Mouse (Mus musculus): Measurements from ENCODE around the gene Pfn1.

The Pfn1 gene

GRCm38 (mm10) chr11:70654198-70654922 is at the start of gene Pfn1:
TSS of gene Pfn1 (minus strand) at chr11:70654644.
- DNase-seq (ENCODE audit: low read depth) = peak; percentile 94

GRCm38 (mm10) chr11:70702781-70703180 is 48.3 kb upstream of the Pfn1 start:
- no peak for DNase-seq (ENCODE audit: low read depth)

GRCm38 (mm10) chr11:70701984-70702733 is 47.7 kb upstream of the Pfn1 start:
- DNase-seq (ENCODE audit: low read depth) = no peak

GRCm38 (mm10) chr11:70701221-70701955 is 46.9 kb upstream of the Pfn1 start:
- no peak for DNase-seq (ENCODE audit: low read depth)

- peak; percentile 24 for DNase-seq (ENCODE audit: low read depth)
These were observed 46.2 kb upstream of the Pfn1 start for GRCm38 (mm10) chr11:70700613-70701012.

GRCm38 (mm10) chr11:70699722-70700556 is 45.5 kb upstream of the Pfn1 start, which contains the start of the genes Inca1 and Kif1c:
TSS of gene Inca1 (minus strand) at chr11:70700155.
TSS of gene Kif1c (plus strand) at chr11:70700548.
- peak; percentile 90 for DNase-seq (ENCODE audit: low read depth)

- DNase-seq (ENCODE audit: low read depth) = no peak
These were observed 44.6 kb upstream of the Pfn1 start for GRCm38 (mm10) chr11:70699051-70699450.

- DNase-seq (ENCODE audit: low read depth) = peak; percentile 49
These were observed 42.9 kb upstream of the Pfn1 start for GRCm38 (mm10) chr11:70697376-70697775.

GRCm38 (mm10) chr11:70693504-70693903 is 39.1 kb upstream of the Pfn1 start:
- DNase-seq (ENCODE audit: low read depth) = no peak

GRCm38 (mm10) chr11:70689578-70689977 is 35.1 kb upstream of the Pfn1 start:
- no peak for DNase-seq (ENCODE audit: low read depth)

- no peak for DNase-seq (ENCODE audit: low read depth)
These were observed 33.9 kb upstream of the Pfn1 start for GRCm38 (mm10) chr11:70688372-70688771.

- DNase-seq (ENCODE audit: low read depth) = peak; percentile 82
These were observed 33.3 kb upstream of the Pfn1 start, which contains the start of gene Camta2 for GRCm38 (mm10) chr11:70687601-70688199. TSS of gene Camta2 (minus strand) at chr11:70688105.

- peak; percentile 30 for DNase-seq (ENCODE audit: low read depth)
These were observed 32.6 kb upstream of the Pfn1 start for GRCm38 (mm10) chr11:70686901-70687566.

- DNase-seq (ENCODE audit: low read depth) = no peak
These were observed 29.2 kb upstream of the Pfn1 start for GRCm38 (mm10) chr11:70683640-70684039.

- peak; percentile 58 for DNase-seq (ENCODE audit: low read depth)
These were observed 27.6 kb upstream of the Pfn1 start for GRCm38 (mm10) chr11:70681897-70682581.

- no peak for DNase-seq (ENCODE audit: low read depth)
These were observed 26.7 kb upstream of the Pfn1 start for GRCm38 (mm10) chr11:70681170-70681569.

- DNase-seq (ENCODE audit: low read depth) = peak; percentile 84
These were observed 25.4 kb upstream of the Pfn1 start for GRCm38 (mm10) chr11:70679894-70680293.

GRCm38 (mm10) chr11:70679361-70679760 is 24.9 kb upstream of the Pfn1 start:
- DNase-seq (ENCODE audit: low read depth) = no peak

GRCm38 (mm10) chr11:70678576-70678975 is 24.1 kb upstream of the Pfn1 start:
- DNase-seq (ENCODE audit: low read depth) = no peak

GRCm38 (mm10) chr11:70678092-70678491 is 23.6 kb upstream of the Pfn1 start:
- no peak for DNase-seq (ENCODE audit: low read depth)
